In genomic region chr14:108821539-108821938, GRCm38 (mm10) we compare ENCODE assay signal across 19 mouse cellular contexts.
DNase-seq lines count a peak whose midpoint lies in the region; ATAC-seq lines count a peak whose summit lies in the region.
"Had no signal": no experiment of that assay in that cellular context is flagged by ENCODE, and none has a peak within 500 bp of the region (broad histone marks: within the 10 kb centered on the region; RNA-seq: fewer than 3 reads in every experiment).

No protein-coding gene starts in this region.

- no peak overlapping the region for H3K4me2 ChIP-seq in forebrain, embryonic 14.5 days (ENCODE audit: low read length)
- H3K4me2 ChIP-seq: embryonic facial prominence, embryonic 12.5 days; forebrain, embryonic 13.5 days had no signal

- intact Hi-C loops in left cerebral cortex, postnatal 10 days (cut with DNase I): no loop called here

- H3K36me3 ChIP-seq in forebrain, embryonic 14.5 days (ENCODE audit: control insufficient read depth, insufficient read depth, low read length): no peaks in the 10 kb centered on the region
- H3K36me3 ChIP-seq: embryonic facial prominence, embryonic 10.5 days; embryonic facial prominence, embryonic 12.5 days had no signal

- H3K4me3 ChIP-seq in forebrain, embryonic 14.5 days (ENCODE audit: low read depth, low read length): no peak overlapping the region
- H3K4me3 ChIP-seq: embryonic facial prominence, embryonic 10.5 days; embryonic facial prominence, embryonic 12.5 days; forebrain, embryonic 13.5 days had no signal

- no peaks in the 10 kb centered on the region for H3K27me3 ChIP-seq in forebrain, embryonic 14.5 days (replicated peaks; ENCODE audit: control insufficient read depth, insufficient read depth, low read length)
- H3K27me3 ChIP-seq: embryonic facial prominence, embryonic 12.5 days; forebrain, embryonic 13.5 days had no signal

- peak; percentile 15 to 32 for DNase-seq in frontal cortex, adult 2 months (ENCODE audit: extremely low spot score in 1 of 2, low spot score in 1 of 2)
- DNase-seq in frontal cortex, postnatal 36 days (ENCODE audit: low spot score in 2 of 2): no peak
- peak; percentile 23 for DNase-seq in left cerebral cortex, adult 11 months (ENCODE audit: low spot score)
- DNase-seq in left cerebral cortex, postnatal 10 days (ENCODE audit: extremely low spot score in 1 of 2, low spot score in 2 of 2): no peak
- DNase-seq in brain, adult 2 months (ENCODE audit: low read depth, low spot score): peak; percentile 56
- peak; percentile 51 for DNase-seq in telencephalon, adult 2 months (ENCODE audit: low read depth, low spot score)
- no peak for DNase-seq in forebrain, embryonic 14.5 days (ENCODE audit: low spot score)
- DNase-seq: adrenal gland, adult 2 months; adrenal gland, postnatal 10 days; adrenal gland, postnatal 25 days; cerebellum, adult 11-12 months; cerebellum, adult 2 months; cerebellum, adult 9-10 months; cerebellum, postnatal 10 days; cerebellum, postnatal 25 days had no signal

- no peak for ATAC-seq in forebrain, embryonic 14.5 days
- ATAC-seq: forebrain, embryonic 13.5 days; forebrain, embryonic 16.5 days had no signal

- H3K27ac ChIP-seq in forebrain, embryonic 14.5 days (ENCODE audit: low read depth, low read length): no peak overlapping the region
- H3K27ac ChIP-seq: embryonic facial prominence, embryonic 10.5 days; embryonic facial prominence, embryonic 12.5 days; forebrain, embryonic 13.5 days had no signal

- WGBS in forebrain, embryonic 14.5 days: 92% methylated on average over 4 of the region's 4 CpGs

- H3K9me3 ChIP-seq in forebrain, embryonic 14.5 days (replicated peaks; ENCODE audit: control insufficient read depth, low read length): no peaks in the 10 kb centered on the region
- H3K9me3 ChIP-seq: embryonic facial prominence, embryonic 10.5 days; embryonic facial prominence, embryonic 12.5 days; forebrain, embryonic 13.5 days had no signal

- H3K9ac ChIP-seq in forebrain, embryonic 14.5 days (ENCODE audit: low read length): no peak overlapping the region
- H3K9ac ChIP-seq: embryonic facial prominence, embryonic 12.5 days; forebrain, embryonic 13.5 days had no signal

- no peaks in the 10 kb centered on the region for H3K4me1 ChIP-seq in forebrain, embryonic 14.5 days (ENCODE audit: control insufficient read depth, insufficient read depth, low read length)
- H3K4me1 ChIP-seq: embryonic facial prominence, embryonic 10.5 days; embryonic facial prominence, embryonic 12.5 days; forebrain, embryonic 13.5 days had no signal

Comparison
In these comparisons a context has a peak if more than half of its experiments do, and no peak if none do; other contexts are left out.
1. DNase-seq: peak in frontal cortex, adult 2 months (2 of 2), left cerebral cortex, adult 11 months (single experiment), brain, adult 2 months (single experiment) and telencephalon, adult 2 months (single experiment); none in frontal cortex, postnatal 36 days (0 of 2), left cerebral cortex, postnatal 10 days (0 of 2) and forebrain, embryonic 14.5 days (single experiment).